Mouse (Mus musculus): ENCODE data around the gene Ift22. TPM values are rescaled to one million over a fixed set of nuclear protein-coding genes. Genes with fewer than 3 reads are reported as not detected.
"Not testable (repeated sequence)": the region's sequence is repeated elsewhere in the genome, so short reads cannot be mapped to it uniquely, and the experiment has no call there.

The Ift22 gene
- polyA plus RNA-seq, 1 experiment: 0.02 TPM

DNA sequence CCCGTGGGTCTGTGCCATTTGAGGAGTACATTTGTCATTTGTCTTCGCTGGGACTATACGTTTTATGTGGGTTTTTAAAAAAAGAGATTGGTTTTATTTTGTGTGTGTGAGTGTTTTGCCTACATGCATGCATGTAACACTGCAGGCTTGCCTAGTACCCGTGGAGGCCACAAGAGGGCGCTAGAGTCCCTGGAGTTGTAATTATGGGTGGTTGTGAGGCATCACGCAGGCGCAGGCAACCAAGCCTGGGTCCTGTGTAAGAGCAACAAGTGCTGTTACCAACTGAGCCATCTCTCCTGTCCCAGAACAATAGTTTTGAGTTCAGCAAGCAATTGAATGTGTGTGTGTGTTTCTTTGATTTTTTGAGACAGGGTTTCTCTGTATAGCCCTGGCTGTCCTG lies 31.3 kb downstream of the Ift22 start:
- TF ChIP-seq TAL1 (IDR thresholded peaks at IDR 0.05; ENCODE audit: low read length): no peak
- no peak for TF ChIP-seq GATA1 (IDR thresholded peaks at IDR 0.05; ENCODE audit: low read length)
- Histone ChIP-seq H3K9me3 (ENCODE audit: control insufficient read depth, low read length) (peaks cover 4% of the 10 kb centered on the region), H3K36me3 (ENCODE audit: control insufficient read depth) (peaks cover 2% of the 10 kb centered on the region), H3K27me3 (ENCODE audit: control insufficient read depth) (no peaks in the 10 kb centered on the region), H3K4me3 (replicated peaks) (no peak overlapping the region), H3K4me1 (ENCODE audit: control insufficient read depth) (no peaks in the 10 kb centered on the region)

DNA sequence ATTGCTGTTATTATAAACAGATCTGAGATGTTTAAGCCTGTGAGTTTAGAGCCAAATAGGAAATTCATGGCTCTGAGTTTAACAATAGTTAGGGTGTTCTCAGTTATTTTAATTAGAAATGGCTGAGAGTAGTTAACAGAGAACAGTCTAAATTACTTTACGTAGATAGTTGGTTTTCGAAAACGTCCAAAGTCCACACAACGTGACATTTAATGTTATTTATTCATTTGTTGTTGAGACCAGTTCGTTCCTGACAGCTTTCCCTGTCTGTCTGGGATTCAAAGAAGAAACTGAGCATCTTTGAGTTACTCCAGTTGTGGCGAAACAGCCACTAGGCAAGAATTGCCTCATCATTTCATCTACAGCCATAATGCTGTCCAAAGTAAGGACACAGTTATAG lies 32.1 kb downstream of the Ift22 start:
- H3K4me1 ChIP-seq (ENCODE audit: control insufficient read depth); H3K4me3 ChIP-seq (replicated peaks); H3K36me3 ChIP-seq (ENCODE audit: control insufficient read depth); H3K9me3 ChIP-seq (ENCODE audit: control insufficient read depth, low read length); H3K27me3 ChIP-seq (ENCODE audit: control insufficient read depth): not testable (repeated sequence)

DNA sequence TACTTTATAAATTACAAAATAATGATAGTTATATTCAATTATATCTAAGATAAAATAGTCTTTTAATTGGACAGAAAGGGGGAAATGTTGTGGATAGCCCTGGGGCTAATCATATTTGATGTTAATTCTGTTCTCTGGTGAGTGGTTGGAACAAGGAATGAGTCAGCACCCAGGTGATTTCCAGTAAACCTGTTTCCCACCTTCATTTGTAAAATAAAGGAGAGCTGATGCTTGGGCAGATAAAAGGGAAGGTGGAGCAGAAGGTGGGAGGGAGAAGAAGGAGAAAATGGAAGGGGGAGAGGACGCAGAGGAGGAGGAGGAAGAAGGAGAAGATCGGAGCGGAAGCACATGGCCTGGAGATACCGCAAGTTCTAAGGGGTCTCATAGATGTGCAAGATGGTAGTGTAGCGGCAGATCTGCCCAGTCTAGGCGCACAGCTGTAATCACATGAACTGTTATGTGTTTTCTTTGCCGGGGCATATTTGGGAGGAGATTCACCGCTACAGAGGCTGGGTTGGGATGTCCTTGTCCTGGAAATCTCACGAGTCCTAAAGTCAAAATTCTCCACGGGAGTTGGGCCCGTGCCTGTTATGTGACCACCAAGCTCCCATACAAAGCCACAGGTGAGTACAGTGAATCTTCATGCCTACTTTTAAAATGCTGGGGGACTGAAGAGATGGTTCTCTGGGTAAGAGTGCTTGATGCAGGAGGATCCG lies 33.1 kb downstream of the Ift22 start:
- Histone ChIP-seq H3K9me3 (ENCODE audit: control insufficient read depth, low read length) (peaks cover 4% of the 10 kb centered on the region), H3K27me3 (ENCODE audit: control insufficient read depth) (no peaks in the 10 kb centered on the region), H3K4me3 (replicated peaks) (no peak overlapping the region), H3K36me3 (ENCODE audit: control insufficient read depth) (no peaks in the 10 kb centered on the region), H3K4me1 (ENCODE audit: control insufficient read depth) (no peaks in the 10 kb centered on the region)
- TF ChIP-seq TAL1 (IDR thresholded peaks at IDR 0.05; ENCODE audit: low read length) (no peak), GATA1 (IDR thresholded peaks at IDR 0.05; ENCODE audit: low read length) (no peak)

DNA sequence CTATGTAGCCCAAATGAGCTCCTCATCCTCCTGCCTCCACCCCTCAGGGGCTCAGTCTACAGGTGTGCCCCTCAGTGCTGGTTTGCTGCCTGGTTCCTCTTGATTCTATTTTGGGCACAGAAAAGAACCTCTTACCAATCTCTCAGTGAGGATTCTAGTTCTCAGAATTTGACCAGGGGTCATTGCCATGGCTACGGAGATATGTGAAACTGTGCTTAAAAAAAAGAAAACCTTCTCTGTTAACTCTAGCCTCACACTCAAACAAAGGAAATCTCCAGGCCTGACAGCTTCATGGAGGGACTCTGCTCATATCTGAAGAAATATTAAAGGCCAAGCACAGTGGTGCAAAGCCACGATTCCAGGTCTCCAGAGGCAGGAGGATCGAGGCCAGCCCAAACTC lies 34.8 kb downstream of the Ift22 start:
- Histone ChIP-seq H3K4me1 (ENCODE audit: control insufficient read depth) (no peaks in the 10 kb centered on the region), H3K27me3 (ENCODE audit: control insufficient read depth) (no peaks in the 10 kb centered on the region), H3K4me3 (replicated peaks) (no peak overlapping the region), H3K9me3 (ENCODE audit: control insufficient read depth, low read length) (peaks cover 4% of the 10 kb centered on the region), H3K36me3 (ENCODE audit: control insufficient read depth) (no peaks in the 10 kb centered on the region)
- no peak for TF ChIP-seq TAL1 (IDR thresholded peaks at IDR 0.05; ENCODE audit: low read length)
- TF ChIP-seq GATA1 (IDR thresholded peaks at IDR 0.05; ENCODE audit: low read length): no peak

DNA sequence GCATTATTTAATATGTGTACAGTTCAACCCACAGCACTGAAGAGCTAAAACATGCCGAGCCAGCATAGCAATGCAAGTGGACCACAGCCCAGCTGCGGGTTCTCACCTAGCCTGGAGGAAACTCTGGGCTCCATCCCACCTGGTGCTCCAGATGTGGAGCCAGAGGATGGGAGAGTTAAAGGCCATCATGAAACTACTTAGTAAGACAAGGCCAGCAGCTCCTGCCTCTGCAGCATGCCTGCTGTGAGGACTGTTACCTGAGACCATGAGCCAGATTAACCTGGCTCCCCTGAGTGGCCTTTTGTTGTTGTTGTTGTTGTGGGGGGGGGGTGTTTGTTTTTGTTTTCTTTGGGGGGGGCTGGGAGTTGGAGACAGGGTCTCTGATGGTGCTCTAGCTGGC lies 35.4 kb downstream of the Ift22 start:
- no peak for TF ChIP-seq GATA1 (IDR thresholded peaks at IDR 0.05; ENCODE audit: low read length)
- TF ChIP-seq TAL1 (IDR thresholded peaks at IDR 0.05; ENCODE audit: low read length): no peak
- H3K9me3 ChIP-seq (ENCODE audit: control insufficient read depth, low read length): peaks cover 4% of the 10 kb centered on the region
- H3K36me3 ChIP-seq (ENCODE audit: control insufficient read depth): no peaks in the 10 kb centered on the region
- no peaks in the 10 kb centered on the region for H3K4me1 ChIP-seq (ENCODE audit: control insufficient read depth)
- no peak overlapping the region for H3K4me3 ChIP-seq (replicated peaks)
- H3K27me3 ChIP-seq (ENCODE audit: control insufficient read depth): no peaks in the 10 kb centered on the region

DNA sequence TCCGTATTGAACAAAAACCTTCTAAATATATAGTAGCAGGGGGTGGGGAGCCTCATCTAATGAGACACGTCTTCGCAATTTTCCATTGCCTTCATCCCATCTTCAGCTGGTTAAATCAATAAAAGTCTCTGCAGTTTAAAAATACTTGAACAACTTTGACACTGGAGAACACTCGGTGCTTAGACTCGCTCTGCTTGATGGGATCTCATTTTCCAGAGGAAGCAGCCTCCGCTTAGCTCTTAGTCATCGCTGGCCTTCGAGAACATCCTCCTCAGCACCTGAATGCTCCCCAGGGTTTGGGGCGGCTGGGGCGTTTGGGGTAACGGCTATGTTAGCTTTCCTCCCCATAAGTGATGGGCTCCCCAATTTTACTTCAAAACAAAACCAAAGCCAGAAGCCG lies 37.1 kb downstream of the Ift22 start:
- no peak for TF ChIP-seq GATA1 (IDR thresholded peaks at IDR 0.05; ENCODE audit: low read length)
- TF ChIP-seq TAL1 (IDR thresholded peaks at IDR 0.05; ENCODE audit: low read length): no peak
- H3K36me3 ChIP-seq (ENCODE audit: control insufficient read depth): no peaks in the 10 kb centered on the region

DNA sequence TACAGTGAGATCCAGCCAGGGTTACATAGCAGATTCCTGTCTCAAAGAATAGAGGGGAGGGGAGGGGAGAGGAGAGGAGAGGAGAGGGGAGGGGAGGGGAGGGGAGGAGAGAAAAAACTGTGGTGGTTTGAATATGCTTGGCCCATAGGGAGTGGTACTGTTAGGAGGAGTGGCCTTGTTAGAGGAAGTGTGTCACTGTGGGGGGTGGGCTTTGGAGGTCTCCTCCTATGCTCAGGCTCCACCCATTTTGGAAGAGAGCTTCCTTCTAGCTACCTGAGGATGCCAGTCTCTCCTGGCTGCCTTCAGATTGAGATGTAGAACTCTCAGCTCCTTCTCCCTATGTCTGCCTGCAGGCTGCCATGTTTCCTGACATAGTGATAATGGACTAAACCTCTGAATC lies 39.9 kb downstream of the Ift22 start:
- H3K36me3 ChIP-seq (ENCODE audit: control insufficient read depth): no peaks in the 10 kb centered on the region
- peaks cover 11% of the 10 kb centered on the region for H3K4me1 ChIP-seq (ENCODE audit: control insufficient read depth)
- H3K27me3 ChIP-seq (ENCODE audit: control insufficient read depth): no peaks in the 10 kb centered on the region
- no peak for TF ChIP-seq TAL1 (IDR thresholded peaks at IDR 0.05; ENCODE audit: low read length)
- no peak for TF ChIP-seq GATA1 (IDR thresholded peaks at IDR 0.05; ENCODE audit: low read length)
- no peaks in the 10 kb centered on the region for H3K9me3 ChIP-seq (ENCODE audit: control insufficient read depth, low read length)
- H3K4me3 ChIP-seq (replicated peaks): no peak overlapping the region

More for the DNA sequence above, 37.1 kb downstream of the Ift22 start:
- H3K27me3 ChIP-seq (ENCODE audit: control insufficient read depth): no peaks in the 10 kb centered on the region
- H3K4me1 ChIP-seq (ENCODE audit: control insufficient read depth): no peaks in the 10 kb centered on the region
- H3K4me3 ChIP-seq (replicated peaks): no peak overlapping the region
- H3K9me3 ChIP-seq (ENCODE audit: control insufficient read depth, low read length): no peaks in the 10 kb centered on the region

DNA sequence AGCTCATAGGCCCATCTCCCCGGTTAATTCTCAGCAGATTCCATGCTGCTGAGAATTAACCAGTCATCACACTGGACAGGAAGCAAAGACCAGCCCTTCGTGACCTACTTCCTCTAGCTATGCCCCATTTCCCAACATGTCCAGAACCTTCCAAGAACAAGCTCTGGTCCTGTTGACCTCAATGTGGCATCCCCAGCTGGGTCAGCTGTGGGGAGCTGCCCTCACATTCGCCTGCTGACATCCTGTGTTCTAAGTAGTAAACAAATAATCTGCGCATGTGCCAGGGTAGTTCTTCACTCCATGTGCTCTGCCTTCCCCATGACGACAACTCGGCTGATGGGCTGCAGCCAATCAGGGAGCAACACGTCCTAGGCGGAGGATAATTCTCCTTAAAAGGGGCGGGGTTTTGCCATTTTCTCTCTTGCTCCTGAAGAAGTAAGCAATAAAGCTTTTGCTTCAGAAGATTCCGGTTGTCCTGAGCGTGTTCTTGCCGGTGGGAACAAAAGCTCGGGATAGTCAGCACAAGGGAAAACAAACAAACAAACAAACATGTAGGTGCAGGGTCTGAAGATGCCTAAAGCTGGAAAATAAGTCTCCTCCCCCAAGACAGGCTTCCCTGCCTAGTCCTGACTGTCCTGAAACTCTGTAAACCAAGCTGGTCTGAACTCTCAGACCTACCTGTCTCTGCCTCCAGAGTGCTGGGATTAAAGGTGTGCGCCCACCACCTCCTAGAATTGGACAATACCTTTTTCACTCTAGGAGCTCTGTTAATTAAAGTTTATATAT lies 41.8 kb downstream of the Ift22 start:
- not testable (repeated sequence) for H3K27me3 ChIP-seq (ENCODE audit: control insufficient read depth); H3K4me3 ChIP-seq (replicated peaks); H3K36me3 ChIP-seq (ENCODE audit: control insufficient read depth); H3K9me3 ChIP-seq (ENCODE audit: control insufficient read depth, low read length)
- H3K4me1 ChIP-seq (ENCODE audit: control insufficient read depth): peaks cover 26% of the 10 kb centered on the region

DNA sequence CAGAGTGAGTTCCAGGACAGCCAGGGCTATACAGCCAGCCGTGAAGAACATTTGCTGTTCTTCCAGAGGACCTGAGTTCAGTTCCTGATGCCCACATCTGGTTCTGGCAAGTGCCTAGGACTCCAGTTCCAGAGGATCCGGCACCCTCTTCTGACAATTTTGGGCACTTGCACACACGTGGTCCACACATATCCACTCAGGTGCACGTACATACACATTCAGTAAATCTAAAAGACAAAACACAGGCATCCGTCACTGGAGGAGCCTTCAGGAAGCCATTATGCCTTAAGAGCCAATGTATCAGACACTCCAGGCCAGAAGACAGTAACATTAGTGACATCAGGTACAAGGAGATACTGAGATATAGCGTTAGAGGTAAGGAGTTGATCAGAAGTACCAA lies 42.6 kb downstream of the Ift22 start:
- TF ChIP-seq TAL1 (IDR thresholded peaks at IDR 0.05; ENCODE audit: low read length) (no peak), GATA1 (IDR thresholded peaks at IDR 0.05; ENCODE audit: low read length) (no peak)
- Histone ChIP-seq H3K36me3 (ENCODE audit: control insufficient read depth) (no peaks in the 10 kb centered on the region; the same call in 1 of the 2 replicates), H3K4me3 (replicated peaks) (no peak overlapping the region), H3K27me3 (ENCODE audit: control insufficient read depth) (no peaks in the 10 kb centered on the region), H3K9me3 (ENCODE audit: control insufficient read depth, low read length) (no peaks in the 10 kb centered on the region), H3K4me1 (ENCODE audit: control insufficient read depth) (peaks cover 29% of the 10 kb centered on the region)

Data from erythroblast, embryonic 14.5 days (primary cell).